Mouse (Mus musculus): ENCODE measurements around the gene Slc22a21.

GRCm38 (mm10) chr11:53981396-53981795 is 1.3 kb upstream of the Slc22a21 start:
- TF ChIP-seq POLR2A (IDR thresholded peaks at IDR 0.05; ENCODE audit: low read depth, low read length), result no peak
- no peak for TF ChIP-seq CTCF (conservative IDR thresholded peaks at IDR 0.05 in 1 of 2, IDR thresholded peaks at IDR 0.05 in 1 of 2; ENCODE audit: low read depth in 2 of 2, low read length in 2 of 2)
- no peak for TF ChIP-seq HCFC1 (IDR thresholded peaks at IDR 0.05; ENCODE audit: low read depth, low read length)
- TF ChIP-seq KAT2A (IDR thresholded peaks at IDR 0.05; ENCODE audit: insufficient replicate concordance, low read length), result no peak
- TF ChIP-seq MXI1 (IDR thresholded peaks at IDR 0.05; ENCODE audit: low read depth, low read length), result no peak
- TF ChIP-seq CHD2 (IDR thresholded peaks at IDR 0.05; ENCODE audit: low read length), result no peak
- no peak for TF ChIP-seq MAFK (IDR thresholded peaks at IDR 0.05; ENCODE audit: insufficient replicate concordance, low read length)
- TF ChIP-seq UBTF (IDR thresholded peaks at IDR 0.05; ENCODE audit: low read depth, low read length), result no peak
- no peak for TF ChIP-seq MAX (IDR thresholded peaks at IDR 0.05; ENCODE audit: low read length)
- no peak for TF ChIP-seq BHLHE40 (IDR thresholded peaks at IDR 0.05; ENCODE audit: low read depth, low read length)
- no peak for TF ChIP-seq ZC3H11A (IDR thresholded peaks at IDR 0.05; ENCODE audit: low read depth, low read length)
- TF ChIP-seq CHD1 (IDR thresholded peaks at IDR 0.05; ENCODE audit: low read depth, low read length), result no peak
